Comparison of ENCODE assay signal across 9 mouse cellular contexts in genomic region chr17:49898849-49899331, GRCm38 (mm10).
DNase-seq lines count a peak whose midpoint lies in the region; ATAC-seq and TF ChIP-seq lines count a peak whose summit lies in the region.
"Had no signal": no experiment of that assay in that cellular context is flagged by ENCODE, and none has a peak within 500 bp of the region (broad histone marks: within the 10 kb centered on the region; RNA-seq: fewer than 3 reads in every experiment).

No protein-coding gene starts in this region.

- TF ChIP-seq POLR2A in ES-Bruce4 (IDR thresholded peaks at IDR 0.05; ENCODE audit: insufficient read depth, low read length), result no peak
- TF ChIP-seq POLR2A in brain, embryonic 14.5 days (IDR thresholded peaks at IDR 0.05; ENCODE audit: borderline replicate concordance, extremely low read depth, insufficient read depth, insufficient read length, poor library complexity, severe bottlenecking), result no peak

- H3K9me3 ChIP-seq in ES-Bruce4 (replicated peaks; ENCODE audit: control insufficient read depth, insufficient read depth, low read length, poor library complexity, severe bottlenecking), result no peaks in the 10 kb centered on the region
- no peaks in the 10 kb centered on the region for H3K9me3 ChIP-seq in forebrain, embryonic 10.5 days
- H3K9me3 ChIP-seq in lung, postnatal 0 days (ENCODE audit: low read length), result no peaks in the 10 kb centered on the region
- H3K9me3 ChIP-seq: limb, embryonic 12.5 days had no signal

- H3K9ac ChIP-seq in ES-Bruce4 (ENCODE audit: low read depth, poor library complexity, severe bottlenecking), result 0 out of 2 replicates have a peak overlapping the region, but pooled peaks have one; percentile 12
- no peak overlapping the region for H3K9ac ChIP-seq in lung, postnatal 0 days (replicated peaks; ENCODE audit: low read depth)
- H3K9ac ChIP-seq: limb, embryonic 12.5 days had no signal

- ATAC-seq in lung, postnatal 0 days, result peak; percentile 51

- H3K27me3 ChIP-seq in ES-Bruce4 (ENCODE audit: control insufficient read depth, insufficient read depth, low read length, poor library complexity, severe bottlenecking), result no peaks in the 10 kb centered on the region
- H3K27me3 ChIP-seq in forebrain, embryonic 10.5 days (ENCODE audit: poor library complexity, severe bottlenecking), result peaks cover 28% of the 10 kb centered on the region
- H3K27me3 ChIP-seq in lung, postnatal 0 days (replicated peaks; ENCODE audit: insufficient read depth, low read length), result no peaks in the 10 kb centered on the region

- DNase-seq in brain, embryonic 14.5 days (ENCODE audit: low read depth), result peak; percentile 89
- DNase-seq in forebrain, embryonic 10.5 days (ENCODE audit: extremely low spot score, low spot score), result peak; percentile 77
- peak; percentile 72 to 83 for DNase-seq in heart, postnatal 14 days
- peak; percentile 65 to 94 for DNase-seq in layer of hippocampus, adult 18-20 months (ENCODE audit: low spot score in 2 of 2)
- peak; percentile 64 for DNase-seq in lung, postnatal 0 days (ENCODE audit: low spot score)
- peak; percentile 40 for DNase-seq in retina, adult 2 months (ENCODE audit: low read depth, low spot score)
- DNase-seq in thymus, postnatal 4 days, result peak; percentile 81

- no peak overlapping the region for H3K4me2 ChIP-seq in lung, postnatal 0 days (replicated peaks; ENCODE audit: low read depth, low read length)
- H3K4me2 ChIP-seq: limb, embryonic 12.5 days had no signal

- H3K4me1 ChIP-seq in ES-Bruce4 (ENCODE audit: control insufficient read depth, insufficient read depth, low read length), result no peaks in the 10 kb centered on the region
- H3K4me1 ChIP-seq in forebrain, embryonic 10.5 days, result peaks cover 12% of the 10 kb centered on the region
- H3K4me1 ChIP-seq in lung, postnatal 0 days (ENCODE audit: insufficient read depth, low read depth, low read length), result peaks cover 3% of the 10 kb centered on the region; the same call in 1 of the 2 replicates
- H3K4me1 ChIP-seq: limb, embryonic 12.5 days had no signal

- H3K27ac ChIP-seq in ES-Bruce4 (ENCODE audit: insufficient read depth, low read length), result no peak overlapping the region
- no peak overlapping the region for H3K27ac ChIP-seq in forebrain, embryonic 10.5 days
- no peak overlapping the region for H3K27ac ChIP-seq in lung, postnatal 0 days (ENCODE audit: low read length)
- H3K27ac ChIP-seq: limb, embryonic 12.5 days had no signal

- H3K4me3 ChIP-seq in ES-Bruce4 (ENCODE audit: low read depth, low read length), result no peak overlapping the region
- no peak overlapping the region for H3K4me3 ChIP-seq in forebrain, embryonic 10.5 days
- no peak overlapping the region for H3K4me3 ChIP-seq in lung, postnatal 0 days (ENCODE audit: low read depth, low read length)
- H3K4me3 ChIP-seq: limb, embryonic 12.5 days had no signal

- TF ChIP-seq EP300 in ES-Bruce4 (IDR thresholded peaks at IDR 0.05; ENCODE audit: insufficient read depth, low read depth, low read length), result no peak
- no peak for TF ChIP-seq EP300 in lung, postnatal 0 days (IDR thresholded peaks at IDR 0.05)

- H3K36me3 ChIP-seq in ES-Bruce4 (ENCODE audit: control insufficient read depth, insufficient read depth, low read length, poor library complexity, severe bottlenecking), result no peaks in the 10 kb centered on the region
- no peaks in the 10 kb centered on the region for H3K36me3 ChIP-seq in forebrain, embryonic 10.5 days (replicated peaks)
- no peaks in the 10 kb centered on the region for H3K36me3 ChIP-seq in lung, postnatal 0 days (ENCODE audit: insufficient read depth, low read length)
- H3K36me3 ChIP-seq: limb, embryonic 12.5 days had no signal

- intact Hi-C loops in heart, postnatal 14 days (cut with DNase I), result loop anchor here (1.0 to 5.0 kb wide), 2 partner anchors 367 to 431 kb away; no protein-coding TSS in a partner anchor

- WGBS in forebrain, embryonic 10.5 days, result 24% methylated on average over 7 of the region's 7 CpGs
- 13% methylated on average over 7 of the region's 7 CpGs for WGBS in lung, postnatal 0 days

- peak; percentile 86 for TF ChIP-seq CTCF in ES-Bruce4 (IDR thresholded peaks at IDR 0.05; ENCODE audit: low read depth, low read length)
- peak; percentile 98 for TF ChIP-seq CTCF in brain, embryonic 14.5 days (IDR thresholded peaks at IDR 0.05; ENCODE audit: borderline replicate concordance, extremely low read depth, insufficient read depth, insufficient read length)
- TF ChIP-seq CTCF in lung, postnatal 0 days (IDR thresholded peaks at IDR 0.05), result peak; percentile 96
